Mouse (Mus musculus) liver, embryonic 14.5 days (tissue): ENCODE measurements around the gene Bcl2l10. TPM values are rescaled to one million over a fixed set of nuclear protein-coding genes. Genes with fewer than 3 reads are reported as not detected.

Experiments
- ATAC-seq: fragments of 200-750 bp; cut with Nextera tagmentation; 2 replicates; pipeline ENCODE4 v1.8.0; 2017; ENCODE audit warnings: moderate number of reproducible peaks, mild to moderate bottlenecking, moderate library complexity; ENCODE audit not compliant: insufficient read depth
- DNase-seq, 3 experiments: peaks; one replicate each; pipeline ENCODE4 v3.0.0-alpha.2; 2012 to 2013; ENCODE audit warnings: low read depth in 3 of 3, low spot score in 3 of 3
- H3K27ac ChIP-seq: fragments of 300-500 bp; sonication (generic); 2 replicates; pipeline ENCODE4 v1.5.1; 2014; ENCODE audit warnings: moderate library complexity, mild to moderate bottlenecking, control low read depth, inconsistent platforms
- H3K27me3 ChIP-seq: fragments of 300-500 bp; sonication (generic); 2 replicates; pipeline ENCODE4 v1.6.1; 2014; ENCODE audit warnings: mild to moderate bottlenecking, low read length, moderate library complexity; ENCODE audit not compliant: control insufficient read depth, insufficient read depth
- H3K36me3 ChIP-seq: fragments of 300-500 bp; sonication (generic); replicated peaks from 2 replicates; pipeline ENCODE4 v1.6.1; 2014; ENCODE audit warnings: low read depth; ENCODE audit not compliant: control insufficient read depth, insufficient read depth
- H3K4me1 ChIP-seq, 2 experiments: fragments of 200-500 bp in 1 of 2; fragments of 300-500 bp in 1 of 2; sonication (generic) in 1 of 2; replicated peaks; 2 replicates each; pipeline ENCODE4 v1.6.1; 2012 to 2014; ENCODE audit warnings: antibody characterized with exemption in 1 of 2, inconsistent platforms in 1 of 2, low read length in 1 of 2; ENCODE audit not compliant: control insufficient read depth in 2 of 2, insufficient read depth in 2 of 2
- H3K4me2 ChIP-seq: fragments of 300-500 bp; sonication (generic); 2 replicates; pipeline ENCODE4 v1.6.1; 2014; ENCODE audit warnings: low read depth, mild to moderate bottlenecking, control low read depth, moderate library complexity
- H3K4me3 ChIP-seq, 2 experiments: fragments of 200-500 bp in 1 of 2; fragments of 300-500 bp in 1 of 2; sonication (generic) in 1 of 2; 2 replicates each; pipeline ENCODE4 v1.5.1; 2012 to 2014; ENCODE audit warnings: low read depth in 2 of 2, low read length in 2 of 2, mild to moderate bottlenecking in 2 of 2, control low read depth in 1 of 2, inconsistent platforms in 1 of 2, moderate library complexity in 1 of 2; ENCODE audit not compliant: insufficient read depth in 1 of 2
- H3K9ac ChIP-seq: fragments of 300-500 bp; sonication (generic); replicated peaks from 2 replicates; pipeline ENCODE4 v1.6.1; 2014; ENCODE audit warnings: mild to moderate bottlenecking, control low read depth, moderate library complexity
- H3K9me3 ChIP-seq: fragments of 300-500 bp; sonication (generic); 2 replicates; pipeline ENCODE4 v1.6.1; 2016; ENCODE audit warnings: low read length, mixed read lengths; ENCODE audit not compliant: control insufficient read depth
- CTCF ChIP-seq: IDR thresholded peaks from 2 replicates; pipeline ENCODE4 v1.5.1; 2016; ENCODE audit warnings: antibody characterized with exemption, low read depth, control low read depth
- EP300 ChIP-seq: IDR thresholded peaks from 2 replicates; pipeline ENCODE4 v1.6.1; 2016; ENCODE audit warnings: antibody characterized with exemption, low read depth
- WGBS: fragments of 180-500 bp; shearing (Covaris S2); extraction: QIAGEN DNeasy Blood & Tissue Kit; methylation state at CpG from one replicate; pipeline ENCODE4 v1.1.7; 2014; ENCODE audit not compliant: insufficient replicate concordance; 5-methylcytosine and 5-hydroxymethylcytosine counted together
- polyA plus RNA-seq, 2 experiments: library from polyadenylated mRNA; depleted of rRNA in 1 of 2; stranded (reverse) in 1 of 2; unstranded in 1 of 2; fragments of >200 nt; fragmentation: Nextera tagmentation in 1 of 2; extraction: Ambion mirVana in 1 of 2; gene quantifications; 2 replicates each; pipeline versions ENCODE4 v1.2.1 to v1.2.3; 2012 to 2014

Bcl2l10 gene
- polyA plus RNA-seq, 2 experiments = not detected

DNA sequence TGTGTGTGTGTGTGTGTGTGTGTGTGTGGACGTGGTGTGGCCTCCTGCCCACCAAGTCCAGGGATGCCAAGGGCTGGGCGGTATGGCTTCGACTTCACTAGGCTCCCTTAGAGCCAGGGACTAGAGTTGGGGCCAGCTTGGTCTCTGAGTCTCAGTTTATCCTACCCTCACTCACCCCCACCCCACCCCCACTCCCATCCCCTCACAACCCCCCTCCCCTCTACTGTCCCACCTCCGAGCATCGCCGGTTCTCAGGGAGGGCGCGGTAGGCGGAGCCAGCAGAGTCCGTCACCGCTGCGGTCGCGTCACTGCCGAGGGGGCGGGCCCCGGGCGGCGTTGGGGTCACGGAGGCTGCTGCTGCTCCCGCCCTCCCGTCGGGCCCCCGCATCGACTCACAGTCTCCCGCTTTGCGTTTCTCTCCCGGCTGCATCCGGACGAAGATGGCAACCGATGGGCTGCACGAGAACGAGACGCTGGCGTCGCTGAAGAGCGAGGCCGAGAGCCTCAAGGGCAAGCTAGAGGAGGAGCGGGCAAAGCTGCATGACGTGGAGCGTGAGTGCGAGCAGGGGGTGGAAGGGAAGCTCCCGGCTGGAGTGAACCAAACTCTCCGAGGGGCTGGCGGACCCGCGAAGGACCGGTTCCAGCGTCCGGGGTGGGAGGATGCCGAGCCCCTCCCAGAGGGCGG lies 33.6 kb upstream of the Bcl2l10 start:
- Histone ChIP-seq H3K4me3 (peak overlapping the region; percentile 56 to 57), H3K4me2 (peak overlapping the region; percentile 81), H3K9ac (peak overlapping the region; percentile 15), H3K4me1 (no peaks in the 10 kb centered on the region), H3K9me3 (no peaks in the 10 kb centered on the region), H3K27ac (no peak overlapping the region), H3K27me3 (no peaks in the 10 kb centered on the region), H3K36me3 (no peaks in the 10 kb centered on the region)
- DNase-seq (peak in 1 of 3 experiments; percentile 11), ATAC-seq (peak; percentile 74)
- 2% methylated on average over 51 of the region's 52 CpGs for WGBS
- no peak for TF ChIP-seq EP300
- TF ChIP-seq CTCF = no peak

DNA sequence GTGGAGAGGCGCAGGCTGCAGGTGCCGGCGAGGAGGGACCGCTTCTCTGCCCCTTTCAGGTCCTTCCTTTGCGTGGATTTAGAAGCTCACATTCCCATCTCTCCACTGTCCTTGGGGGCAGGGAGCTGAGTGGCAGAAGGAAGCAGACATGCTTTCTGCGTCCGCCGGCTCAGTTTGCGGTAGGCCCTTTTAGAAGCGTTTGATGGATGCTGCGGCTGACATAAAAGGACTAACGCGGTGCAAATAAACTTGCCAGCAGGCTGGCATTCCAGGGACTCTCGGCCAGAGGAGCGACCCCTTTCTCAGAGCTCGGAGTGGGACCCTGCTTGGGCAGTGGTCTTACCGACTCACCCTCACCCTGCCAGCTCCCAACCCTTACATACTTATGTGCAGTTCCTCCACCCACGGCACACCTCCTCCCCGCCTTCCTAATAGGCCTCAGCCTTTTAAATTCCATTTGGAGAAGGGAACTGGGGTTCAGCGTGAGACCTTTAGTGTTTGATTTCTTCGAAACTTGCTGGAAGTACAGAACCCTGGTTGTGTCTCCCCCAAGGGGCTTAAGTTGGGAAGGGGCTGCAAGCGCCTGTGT lies 32.9 kb upstream of the Bcl2l10 start:
- no peak for DNase-seq
- WGBS = 11% methylated on average over 22 of the region's 22 CpGs

DNA sequence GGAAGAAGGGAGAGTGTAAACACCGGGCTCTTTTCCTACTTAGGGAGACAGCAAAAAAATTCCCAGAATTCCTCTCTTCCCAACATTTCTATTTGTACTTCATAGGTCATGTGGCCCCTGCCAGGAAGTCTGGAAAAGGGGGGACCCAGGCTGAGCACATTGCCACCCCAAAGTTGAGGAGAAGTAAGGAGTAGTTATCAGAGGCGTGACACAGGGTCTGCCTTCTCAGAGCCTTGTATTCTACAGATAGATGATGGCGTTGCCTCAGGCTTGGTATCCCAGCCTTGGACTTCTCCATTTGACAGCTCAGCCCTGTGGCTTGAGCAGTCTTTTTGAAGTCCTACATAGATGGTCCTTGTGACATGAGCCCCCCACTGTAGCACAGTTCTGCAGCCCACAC lies 32.3 kb upstream of the Bcl2l10 start:
- Histone ChIP-seq H3K4me3 (no peak overlapping the region), H3K36me3 (no peaks in the 10 kb centered on the region), H3K4me1 (no peaks in the 10 kb centered on the region), H3K9me3 (no peaks in the 10 kb centered on the region), H3K27me3 (no peaks in the 10 kb centered on the region), H3K27ac (no peak overlapping the region), H3K9ac (no peak overlapping the region), H3K4me2 (no peak overlapping the region; the same call in 1 of the 2 replicates)
- ATAC-seq = no peak
- WGBS = 55% methylated on average over 3 of the region's 3 CpGs
- TF ChIP-seq EP300 (no peak), CTCF (no peak)
- no peak for DNase-seq

More for the DNA sequence above, 32.9 kb upstream of the Bcl2l10 start:
- Histone ChIP-seq H3K27me3 (no peaks in the 10 kb centered on the region), H3K36me3 (no peaks in the 10 kb centered on the region), H3K4me1 (no peaks in the 10 kb centered on the region), H3K4me2 (peak overlapping the region; percentile 81), H3K9me3 (no peaks in the 10 kb centered on the region), H3K27ac (no peak overlapping the region), H3K4me3 (peak overlapping the region; percentile 56 to 57), H3K9ac (peak overlapping the region; percentile 15)
- no peak for ATAC-seq
- TF ChIP-seq EP300 = no peak
- no peak for TF ChIP-seq CTCF

DNA sequence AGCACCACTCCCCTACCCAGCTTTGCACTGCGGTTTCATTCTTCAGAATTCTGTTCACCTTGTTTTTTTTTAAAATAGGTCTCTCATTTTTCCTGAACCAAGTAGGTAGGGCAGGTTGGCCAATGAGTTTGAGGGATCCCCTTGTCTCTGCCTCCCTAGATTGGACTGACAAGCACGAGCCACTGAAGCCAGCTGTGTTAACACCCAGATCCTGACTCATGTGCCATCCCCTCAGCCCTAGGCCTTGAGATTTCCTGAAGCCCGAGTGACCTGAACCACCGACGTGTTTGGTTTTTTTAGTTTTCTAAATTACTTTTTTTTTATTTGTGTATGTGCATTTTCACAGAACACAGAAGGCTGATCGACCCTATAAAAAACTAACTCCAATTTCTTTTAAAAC lies 30.8 kb upstream of the Bcl2l10 start:
- Histone ChIP-seq H3K4me3 (no peak overlapping the region), H3K36me3 (no peaks in the 10 kb centered on the region), H3K4me1 (no peaks in the 10 kb centered on the region), H3K27ac (no peak overlapping the region), H3K27me3 (no peaks in the 10 kb centered on the region), H3K9me3 (no peaks in the 10 kb centered on the region), H3K9ac (no peak overlapping the region), H3K4me2 (no peak overlapping the region)
- ATAC-seq (no peak), DNase-seq (no peak)
- 66% methylated on average over 6 of the region's 6 CpGs for WGBS
- no peak for TF ChIP-seq CTCF
- TF ChIP-seq EP300 = no peak

DNA sequence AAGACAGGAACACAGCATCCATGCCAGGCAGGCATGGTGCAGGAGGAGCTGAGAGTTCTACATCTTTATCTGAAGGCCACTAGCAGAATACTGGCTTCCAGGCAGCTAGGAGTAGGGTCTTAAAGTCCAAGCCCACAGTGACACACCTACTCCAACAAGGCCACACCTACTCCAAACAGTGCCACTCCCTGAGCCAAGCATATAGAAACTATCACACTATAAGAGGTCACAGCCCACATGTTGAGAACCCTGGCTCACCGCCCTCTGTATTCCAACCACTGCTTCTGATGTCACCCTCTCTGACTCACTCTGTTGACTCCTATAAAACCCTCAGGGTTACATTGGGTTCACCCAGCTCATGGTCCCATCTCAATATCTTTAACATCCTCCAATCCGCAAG lies 29.4 kb upstream of the Bcl2l10 start:
- Histone ChIP-seq H3K4me1 (no peaks in the 10 kb centered on the region), H3K27me3 (no peaks in the 10 kb centered on the region), H3K4me2 (no peak overlapping the region), H3K9ac (no peak overlapping the region), H3K9me3 (no peaks in the 10 kb centered on the region), H3K36me3 (no peaks in the 10 kb centered on the region), H3K27ac (no peak overlapping the region), H3K4me3 (no peak overlapping the region)
- 75% methylated on average over 2 of the region's 2 CpGs for WGBS
- no peak for TF ChIP-seq CTCF
- no peak for TF ChIP-seq EP300
- ATAC-seq = no peak
- no peak for DNase-seq
